Mouse (Mus musculus) hindbrain, embryonic 15.5 days (tissue): ENCODE results near the gene Pym1. TPM values are rescaled to one million over a fixed set of nuclear protein-coding genes. Genes with fewer than 3 reads are reported as not detected.

Experiments
- polyA plus RNA-seq: library from polyadenylated mRNA; unstranded; fragments of >200 nt; fragmentation: Nextera tagmentation; extraction: Ambion mirVana; gene quantifications from 2 replicates; pipeline ENCODE4 v1.2.1, GENCODE M21; 2015

Pym1 gene
- polyA plus RNA-seq, 1 experiment from 2014 or later, result 47.0 TPM

Other genes starting within 250 kb of the Pym1 start
- gene Myl6b, start 249.2 kb upstream of the Pym1 start, polyA plus RNA-seq, result 5.7 and 6.5 TPM in 2 replicates
- 14.2 and 14.8 TPM in 2 replicates for gene Esyt1, start 222.0 kb upstream of the Pym1 start, polyA plus RNA-seq
- 18.2 and 20.0 TPM in 2 replicates for gene Zc3h10, start 200.1 kb upstream of the Pym1 start, polyA plus RNA-seq
- gene Rpl41, start 198.6 kb upstream of the Pym1 start, polyA plus RNA-seq, result 2,263 and 2,497 TPM in 2 replicates
- 125 and 127 TPM in 2 replicates for gene Pa2g4, start 181.9 kb upstream of the Pym1 start, polyA plus RNA-seq
- gene Erbb3, start 158.2 kb upstream of the Pym1 start, polyA plus RNA-seq, result 1.2 and 2.1 TPM in 2 replicates
- 359 and 409 TPM in 2 replicates for gene Rps26, start 121.1 kb upstream of the Pym1 start, polyA plus RNA-seq
- gene Ikzf4, start 101.9 kb upstream of the Pym1 start, polyA plus RNA-seq, result 15.1 and 18.3 TPM in 2 replicates
- gene Suox, start 73.8 kb upstream of the Pym1 start, polyA plus RNA-seq, result 14.5 TPM in 2 replicates
- gene Rab5b, start 51.6 kb upstream of the Pym1 start, polyA plus RNA-seq, result 113 and 121 TPM in 2 replicates
- gene Pmel, start 43.7 kb upstream of the Pym1 start, polyA plus RNA-seq, result 0.62 and 1.1 TPM in 2 replicates
- gene Cdk2, start 42.9 kb upstream of the Pym1 start, polyA plus RNA-seq, result 22.4 and 23.5 TPM in 2 replicates
- 7.7 and 8.9 TPM in 2 replicates for gene Dgka, start 3.0 kb upstream of the Pym1 start, polyA plus RNA-seq
- 0.73 and 0.98 TPM in 2 replicates for gene Mmp19, start 43.0 kb downstream of the Pym1 start, polyA plus RNA-seq
- 50.5 and 51.9 TPM in 2 replicates for gene Dnajc14, start 56.2 kb downstream of the Pym1 start, polyA plus RNA-seq
- 17.0 and 19.9 TPM in 2 replicates for gene Tmem198b, start 56.5 kb downstream of the Pym1 start, polyA plus RNA-seq
- gene Sarnp, start 69.4 kb downstream of the Pym1 start, polyA plus RNA-seq, result 146 and 151 TPM in 2 replicates
- 28.1 and 28.8 TPM in 2 replicates for gene Ormdl2, start 73.8 kb downstream of the Pym1 start, polyA plus RNA-seq
- 8.6 and 8.9 TPM in 2 replicates for gene Gdf11, start 143.8 kb downstream of the Pym1 start, polyA plus RNA-seq
- 262 and 274 TPM in 2 replicates for gene Cd63, start 153.1 kb downstream of the Pym1 start, polyA plus RNA-seq
- gene Rdh5, start 175.0 kb downstream of the Pym1 start, polyA plus RNA-seq, result 20.9 and 22.1 TPM in 2 replicates
- 266 and 268 TPM in 2 replicates for gene Bloc1s1, start 176.1 kb downstream of the Pym1 start, polyA plus RNA-seq
- gene Itga7, start 185.9 kb downstream of the Pym1 start, polyA plus RNA-seq, result 8.9 TPM in 2 replicates
- gene Mettl7b, start 213.1 kb downstream of the Pym1 start, polyA plus RNA-seq, result not detected in 2 replicates
- not detected in 2 replicates for gene Olfr9, start 241.5 kb downstream of the Pym1 start, polyA plus RNA-seq